Mouse (Mus musculus) olfactory bulb, adult 2 months (tissue): Measurements from ENCODE around the gene Fbxo24.

Experiments
- CTCF ChIP-seq: fragments of 200-500 bp; IDR thresholded peaks from 2 replicates; pipeline ENCODE4 v1.5.1; 2012; ENCODE audit warnings: low read depth, mild to moderate bottlenecking, low read length, moderate library complexity; ENCODE audit not compliant: insufficient read depth
- POLR2A ChIP-seq: fragments of 200-500 bp; IDR thresholded peaks from 2 replicates; pipeline ENCODE4 v1.6.1; 2012; ENCODE audit warnings: mild to moderate bottlenecking, low read depth, low read length, moderate library complexity; ENCODE audit not compliant: insufficient read depth

DNA sequence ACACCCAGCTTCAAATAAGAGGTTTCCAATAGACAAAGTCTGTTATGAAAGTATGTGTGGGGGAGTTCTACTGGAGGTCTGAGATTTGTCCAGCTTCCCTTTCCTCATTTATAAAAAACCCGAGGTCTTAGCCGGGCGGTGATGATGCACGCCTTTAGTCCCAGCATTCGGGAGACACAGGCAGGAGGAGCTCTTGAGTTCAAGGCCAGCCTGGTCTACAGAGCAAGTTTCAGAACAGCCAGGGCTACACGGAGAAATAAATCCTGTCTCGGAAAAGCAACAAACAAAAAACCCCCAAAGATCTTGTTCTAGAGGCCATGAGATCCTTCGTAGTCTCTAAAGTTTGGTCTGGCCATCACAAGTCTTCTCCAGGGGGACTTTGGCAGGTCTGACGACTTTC is 811 bp downstream of the Fbxo24 start:
- TF ChIP-seq CTCF (no peak), POLR2A (no peak)
